Mouse (Mus musculus) midbrain, postnatal 0 days (tissue): ENCODE data around the gene Hvcn1. TPM values are rescaled to one million over a fixed set of nuclear protein-coding genes. Genes with fewer than 3 reads are reported as not detected.
A peak's percentile ranks its signal among the peaks of the same experiment; 100 is the strongest.

ENCODE experiments used
- ATAC-seq: fragments of 200-750 bp; cut with Nextera tagmentation; 2 replicates; pipeline ENCODE4 v1.8.0; 2017; ENCODE audit warnings: moderate number of reproducible peaks, mild to moderate bottlenecking, moderate TSS enrichment, moderate library complexity; ENCODE audit not compliant: low FRiP score
- DNase-seq: peaks from one replicate; pipeline ENCODE4 v3.0.0-alpha.2; 2015; ENCODE audit warnings: low spot score
- H3K27ac ChIP-seq: fragments of 300-500 bp; sonication (generic); 2 replicates; pipeline ENCODE4 v1.5.1; 2014; ENCODE audit warnings: low read depth, mild to moderate bottlenecking, low read length, mixed read lengths
- H3K27me3 ChIP-seq: fragments of 300-500 bp; sonication (generic); 2 replicates; pipeline ENCODE4 v1.6.1; 2014; ENCODE audit warnings: low read length, control low read depth, mixed read lengths; ENCODE audit not compliant: insufficient read depth
- H3K36me3 ChIP-seq: fragments of 300-500 bp; sonication (generic); 2 replicates; pipeline ENCODE4 v1.6.1; 2014; ENCODE audit warnings: low read length, control low read depth, mixed read lengths; ENCODE audit not compliant: insufficient read depth
- H3K4me1 ChIP-seq: fragments of 300-500 bp; sonication (generic); 2 replicates; pipeline ENCODE4 v1.6.1; 2014; ENCODE audit warnings: mild to moderate bottlenecking, control low read depth, antibody characterized with exemption, low read length, mixed read lengths; ENCODE audit not compliant: insufficient read depth
- H3K4me2 ChIP-seq: fragments of 300-500 bp; sonication (generic); 2 replicates; pipeline ENCODE4 v1.6.1; 2014; ENCODE audit warnings: low read depth, mild to moderate bottlenecking, low read length, mixed read lengths; ENCODE audit not compliant: poor library complexity, severe bottlenecking
- H3K4me3 ChIP-seq: fragments of 300-500 bp; sonication (generic); 2 replicates; pipeline ENCODE4 v1.5.1; 2014; ENCODE audit warnings: low read depth, mild to moderate bottlenecking, low read length, moderate library complexity
- H3K9ac ChIP-seq: fragments of 300-500 bp; sonication (generic); replicated peaks from 2 replicates; pipeline ENCODE4 v1.6.1; 2014; ENCODE audit warnings: mild to moderate bottlenecking, low read length, moderate library complexity, mixed read lengths; ENCODE audit not compliant: poor library complexity, severe bottlenecking
- H3K9me3 ChIP-seq: fragments of 300-500 bp; sonication (generic); 2 replicates; pipeline ENCODE4 v1.6.1; 2016; ENCODE audit warnings: low read length, control low read depth
- CTCF ChIP-seq: IDR thresholded peaks from 2 replicates; pipeline ENCODE4 v1.5.1; 2016; ENCODE audit warnings: antibody characterized with exemption, mild to moderate bottlenecking
- WGBS: fragments of 180-500 bp; shearing (Covaris S2); extraction: QIAGEN DNeasy Blood & Tissue Kit; methylation state at CpG from one replicate; pipeline ENCODE4 v1.1.7; 2014; 5-methylcytosine and 5-hydroxymethylcytosine counted together
- polyA plus RNA-seq: library from polyadenylated mRNA; unstranded; fragments of >200 nt; fragmentation: Nextera tagmentation; extraction: Ambion mirVana; gene quantifications from 2 replicates; pipeline ENCODE4 v1.2.1, GENCODE M21; 2015
- total RNA-seq: library from RNA; depleted of rRNA; stranded (reverse); fragments of >200 nt; gene quantifications from 2 replicates; pipeline ENCODE4 v1.2.3, GENCODE M21; 2014

The Hvcn1 gene
- total and polyA plus RNA-seq, 2 experiments from 2014 or later = 1.3 to 2.2 TPM

DNA sequence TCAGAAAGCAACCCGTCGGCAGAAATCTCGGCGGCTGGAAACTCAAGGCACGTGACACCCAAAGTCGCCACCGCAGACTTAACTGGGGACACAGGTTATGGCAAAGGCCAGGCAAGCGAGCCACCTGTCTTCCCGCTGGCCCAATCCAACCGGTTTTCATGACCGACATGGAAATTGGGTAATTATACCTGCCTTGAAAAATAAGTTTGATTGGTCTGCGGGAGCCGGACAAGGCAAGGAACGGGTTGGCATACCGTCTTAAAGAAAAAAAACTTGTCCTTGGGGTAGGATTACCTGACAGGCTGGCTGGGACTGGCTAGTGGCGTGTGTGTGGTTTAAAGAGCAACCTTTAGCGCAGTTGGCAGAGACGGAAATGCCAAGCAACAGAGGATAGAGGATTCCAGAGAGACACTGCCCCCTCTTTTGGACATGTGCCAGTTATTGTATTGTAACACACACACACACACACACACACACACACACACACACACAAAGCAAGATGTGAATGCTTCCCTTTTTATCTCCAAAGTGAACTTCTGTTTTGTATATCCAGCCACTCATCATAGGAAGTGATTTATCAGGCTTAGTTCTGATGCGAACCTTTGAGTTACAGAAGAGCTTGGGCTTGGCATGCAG, 74.3 kb downstream of the Hvcn1 start:
- no peaks in the 10 kb centered on the region for H3K36me3 ChIP-seq
- DNase-seq (peak; percentile 43), ATAC-seq (no peak)
- TF ChIP-seq CTCF = no peak
- H3K27ac ChIP-seq = no peak overlapping the region
- 36% methylated on average over 19 of the region's 19 CpGs for WGBS
- H3K9ac ChIP-seq = no peak overlapping the region
- no peaks in the 10 kb centered on the region; the same call in 1 of the 2 replicates for H3K4me1 ChIP-seq
- no peak overlapping the region for H3K4me3 ChIP-seq
- H3K27me3 ChIP-seq = no peaks in the 10 kb centered on the region
- H3K9me3 ChIP-seq = no peaks in the 10 kb centered on the region
- H3K4me2 ChIP-seq = no peak overlapping the region

GRCm38 (mm10) chr5:122283828-122284182, 77.2 kb downstream of the Hvcn1 start:
- TF ChIP-seq CTCF = no peak
- 31% methylated on average over 2 of the region's 2 CpGs for WGBS
- DNase-seq (no peak), ATAC-seq (no peak)
- no peak overlapping the region for H3K4me2 ChIP-seq
- no peak overlapping the region for H3K9ac ChIP-seq
- H3K4me1 ChIP-seq = peaks cover 3% of the 10 kb centered on the region; the same call in 1 of the 2 replicates
- no peaks in the 10 kb centered on the region for H3K27me3 ChIP-seq
- no peaks in the 10 kb centered on the region for H3K36me3 ChIP-seq
- no peaks in the 10 kb centered on the region for H3K9me3 ChIP-seq
- H3K27ac ChIP-seq = no peak overlapping the region
- H3K4me3 ChIP-seq = peak overlapping the region; percentile 71; the same call in 1 of the 2 replicates

DNA sequence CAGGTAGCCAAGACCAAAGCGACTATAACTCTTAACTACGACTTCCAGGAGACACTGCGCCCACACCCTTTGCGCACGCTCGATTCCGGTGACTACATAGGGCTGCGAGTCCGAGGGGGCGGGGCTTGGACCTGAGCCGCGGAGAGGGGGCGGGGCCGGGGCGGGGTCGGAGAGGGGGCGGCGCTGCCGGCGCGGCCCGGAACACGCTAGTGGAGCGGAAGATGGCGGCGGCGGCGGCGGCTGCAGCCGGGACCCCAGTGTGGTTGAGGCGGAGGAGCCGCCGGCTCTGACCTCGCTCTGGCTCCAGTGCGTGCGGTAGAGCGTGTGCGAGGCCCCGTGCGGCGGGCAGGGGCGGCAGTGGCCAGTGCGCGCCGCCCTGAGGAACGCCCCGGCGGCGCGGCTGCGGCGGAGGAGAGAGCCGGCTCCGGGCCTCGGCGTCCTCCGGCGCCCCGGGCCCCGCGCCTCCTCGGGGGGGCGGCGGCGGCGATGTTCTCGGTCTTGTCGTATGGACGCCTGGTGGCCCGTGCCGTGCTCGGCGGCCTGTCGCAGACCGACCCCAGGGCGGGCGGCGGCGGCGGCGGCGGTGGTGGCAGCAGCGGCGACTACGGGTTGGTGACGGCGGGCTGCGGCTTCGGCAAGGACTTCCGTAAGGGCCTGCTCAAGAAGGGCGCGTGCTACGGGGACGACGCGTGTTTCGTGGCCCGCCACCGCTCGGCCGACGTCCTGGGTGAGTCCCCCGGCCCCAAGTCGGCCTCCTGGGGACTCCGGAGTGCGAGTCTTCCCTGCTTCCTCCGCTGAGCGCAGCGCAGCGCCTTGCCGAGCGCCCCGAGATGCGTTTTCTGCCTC, 77.8 kb downstream of the Hvcn1 start, which contains the start of gene Pptc7:
Pptc7 (plus strand) TSS at position 183 of the 846 bp plus-strand sequence.
- Histone ChIP-seq H3K4me3 (peak within 1 kb of the TSS; percentile 71), H3K27me3 (no peaks in the 10 kb centered on the region), H3K9me3 (no peaks in the 10 kb centered on the region), H3K4me2 (peak within 1 kb of the TSS; percentile 93), H3K27ac (peak within 1 kb of the TSS; percentile 85), H3K4me1 (peaks cover 3% of the 10 kb centered on the region; the same call in 1 of the 2 replicates), H3K36me3 (no peaks in the 10 kb centered on the region), H3K9ac (peak within 1 kb of the TSS; percentile 93)
- DNase-seq (peak; percentile 94), ATAC-seq (peak; percentile 94)
- no peak for TF ChIP-seq CTCF
- WGBS = 0% methylated on average over 68 of the region's 114 CpGs

DNA sequence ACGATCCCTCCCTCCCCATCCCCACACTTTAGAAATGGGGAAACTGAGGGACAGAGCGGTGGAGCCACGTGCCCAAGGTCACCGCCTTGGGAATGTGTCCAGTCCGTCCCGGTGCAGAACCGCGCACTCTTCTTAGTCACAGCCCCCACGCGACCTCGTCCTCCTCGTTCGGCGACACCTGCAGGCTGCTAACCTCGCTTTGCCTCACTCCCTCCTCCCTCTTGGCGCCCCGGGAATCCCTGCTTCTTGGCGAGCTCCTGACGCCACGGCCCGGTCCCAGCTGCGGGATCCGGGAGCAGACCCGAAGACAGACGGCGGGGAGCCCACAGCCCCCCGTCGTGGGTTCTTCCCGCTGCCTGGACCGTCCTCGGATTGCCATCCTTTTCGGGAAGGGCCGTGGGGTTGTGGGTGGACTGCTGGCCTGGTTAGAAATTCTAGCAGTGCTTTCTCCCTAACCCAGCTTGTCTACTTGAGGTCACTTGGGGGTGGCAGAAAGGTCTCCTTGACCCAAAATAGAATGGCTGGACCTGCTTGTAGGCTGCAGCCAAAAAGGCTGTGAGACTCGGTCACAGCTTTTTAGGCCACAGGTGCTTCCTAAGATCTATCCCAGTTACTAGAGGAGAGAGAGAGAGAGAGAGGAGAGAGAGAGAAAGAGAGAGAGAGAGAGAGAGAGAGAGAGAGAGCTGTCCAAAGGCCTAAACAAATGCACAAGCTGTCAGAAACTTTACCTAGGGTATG, 78.6 kb downstream of the Hvcn1 start:
- Histone ChIP-seq H3K4me3 (peak overlapping the region; percentile 71), H3K9ac (peak overlapping the region; percentile 93), H3K36me3 (no peaks in the 10 kb centered on the region), H3K4me1 (peaks cover 3% of the 10 kb centered on the region; the same call in 1 of the 2 replicates), H3K27me3 (no peaks in the 10 kb centered on the region), H3K27ac (peak overlapping the region; percentile 85), H3K9me3 (no peaks in the 10 kb centered on the region), H3K4me2 (peak overlapping the region; percentile 93)
- ATAC-seq (peak; percentile 22; the same call in 1 of the 2 replicates), DNase-seq (no peak)
- under 1% methylated on average over 34 of the region's 34 CpGs for WGBS
- peak; percentile 32 for TF ChIP-seq CTCF

- no peak for TF ChIP-seq CTCF
- H3K9ac ChIP-seq = peak overlapping the region; percentile 93; the same call in 1 of the 2 replicates
- H3K27me3 ChIP-seq = no peaks in the 10 kb centered on the region
- H3K9me3 ChIP-seq = no peaks in the 10 kb centered on the region
- 55% methylated on average over 7 of the region's 7 CpGs for WGBS
- peak overlapping the region; percentile 71 for H3K4me3 ChIP-seq
- H3K36me3 ChIP-seq = no peaks in the 10 kb centered on the region
- H3K4me2 ChIP-seq = peak overlapping the region; percentile 93
- no peak overlapping the region for H3K27ac ChIP-seq
- ATAC-seq = no peak
- H3K4me1 ChIP-seq = peaks cover 3% of the 10 kb centered on the region; the same call in 1 of the 2 replicates
- DNase-seq = no peak
These were observed 79.2 kb downstream of the Hvcn1 start for GRCm38 (mm10) chr5:122285767-122286150.
